Mouse (Mus musculus): ENCODE results near the gene Fmnl2. TPM values are rescaled to one million over a fixed set of nuclear protein-coding genes. Genes with fewer than 3 reads are reported as not detected.

Gene Fmnl2
- polyA plus RNA-seq, 1 experiment: 0.61 TPM

- WGBS: 18% methylated on average over 1 of the region's 1 CpGs
- Histone ChIP-seq H3K4me3 (ENCODE audit: low read depth, low read length) (no peak overlapping the region), H3K4me1 (ENCODE audit: control insufficient read depth, insufficient read depth, insufficient read length, low read length) (no peaks in the 10 kb centered on the region), H3K27me3 (ENCODE audit: control insufficient read depth, insufficient read depth, low read length) (no peaks in the 10 kb centered on the region), H3K27ac (ENCODE audit: insufficient read depth, low read depth, low read length) (no peak overlapping the region), H3K36me3 (ENCODE audit: control insufficient read depth, insufficient read depth, low read length) (no peaks in the 10 kb centered on the region)
- TF ChIP-seq POLR2A (IDR thresholded peaks at IDR 0.05; ENCODE audit: low read depth, low read length) (no peak), CTCF (IDR thresholded peaks at IDR 0.05; ENCODE audit: extremely low read depth, insufficient read length, insufficient replicate concordance, low read depth, low read length) (no peak)
These were observed 212.9 kb downstream of the Fmnl2 start for GRCm38 (mm10) chr2:53070607-53071006.

- H3K4me3 ChIP-seq (ENCODE audit: low read depth, low read length): no peak overlapping the region
- no peaks in the 10 kb centered on the region for H3K36me3 ChIP-seq (ENCODE audit: control insufficient read depth, insufficient read depth, low read length)
- H3K4me1 ChIP-seq (ENCODE audit: control insufficient read depth, insufficient read depth, insufficient read length, low read length): no peaks in the 10 kb centered on the region
- no peaks in the 10 kb centered on the region for H3K27me3 ChIP-seq (ENCODE audit: control insufficient read depth, insufficient read depth, low read length)
- no peak overlapping the region for H3K27ac ChIP-seq (ENCODE audit: insufficient read depth, low read depth, low read length)
- WGBS: 76% methylated on average over 2 of the region's 2 CpGs
- no peak for TF ChIP-seq POLR2A (IDR thresholded peaks at IDR 0.05; ENCODE audit: low read depth, low read length)
- no peak for TF ChIP-seq CTCF (IDR thresholded peaks at IDR 0.05; ENCODE audit: extremely low read depth, insufficient read length, insufficient replicate concordance, low read depth, low read length)
These were observed 222.1 kb downstream of the Fmnl2 start for GRCm38 (mm10) chr2:53079693-53080286.

DNA sequence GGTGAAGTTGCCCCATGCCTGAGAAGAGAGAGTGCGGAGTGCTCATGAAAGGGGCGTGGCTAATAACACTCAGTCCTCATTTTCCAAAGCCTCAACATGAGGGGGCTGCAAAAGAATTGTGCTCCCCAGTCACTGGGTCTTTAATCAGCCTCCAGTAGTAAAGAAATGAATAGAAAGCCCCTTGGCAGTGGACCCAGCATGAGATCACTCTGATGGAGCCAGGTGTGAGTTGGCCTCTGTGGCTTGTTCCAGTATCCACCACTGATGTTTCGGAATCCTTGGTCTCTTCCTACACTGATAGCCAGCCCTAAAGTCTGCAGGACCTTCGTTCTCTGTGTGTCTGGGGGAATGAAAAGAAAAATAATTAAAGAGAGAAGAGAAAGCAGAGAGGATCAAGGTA is 224.4 kb downstream of the Fmnl2 start:
- Histone ChIP-seq H3K4me3 (ENCODE audit: low read depth, low read length) (no peak overlapping the region), H3K36me3 (ENCODE audit: control insufficient read depth, insufficient read depth, low read length) (no peaks in the 10 kb centered on the region), H3K27ac (ENCODE audit: insufficient read depth, low read depth, low read length) (no peak overlapping the region), H3K27me3 (ENCODE audit: control insufficient read depth, insufficient read depth, low read length) (no peaks in the 10 kb centered on the region), H3K4me1 (ENCODE audit: control insufficient read depth, insufficient read depth, insufficient read length, low read length) (no peaks in the 10 kb centered on the region)
- WGBS: 89% methylated on average over 4 of the region's 4 CpGs
- TF ChIP-seq CTCF (IDR thresholded peaks at IDR 0.05; ENCODE audit: extremely low read depth, insufficient read length, insufficient replicate concordance, low read depth, low read length) (no peak), POLR2A (IDR thresholded peaks at IDR 0.05; ENCODE audit: low read depth, low read length) (no peak)

DNA sequence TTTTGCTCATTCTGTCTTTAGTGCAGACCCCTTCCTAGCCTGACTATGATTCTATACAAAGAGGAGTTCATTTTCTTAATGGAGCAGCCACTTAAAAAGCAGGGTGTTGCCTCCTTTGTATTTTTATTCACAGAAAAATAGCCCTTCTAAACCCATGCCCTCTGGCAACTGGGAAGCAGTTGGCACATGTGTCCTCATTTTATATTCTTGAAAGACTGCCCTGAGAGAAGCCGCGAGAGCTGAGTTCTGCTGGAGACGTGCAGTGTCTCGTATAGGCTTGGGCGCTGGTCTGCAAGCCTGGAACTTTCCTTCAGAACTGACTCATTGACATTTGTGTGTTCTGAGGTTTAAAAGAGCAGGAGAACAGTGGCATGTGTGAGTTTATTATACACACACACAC is 224.8 kb downstream of the Fmnl2 start:
- no peaks in the 10 kb centered on the region for H3K27me3 ChIP-seq (ENCODE audit: control insufficient read depth, insufficient read depth, low read length)
- no peak for TF ChIP-seq POLR2A (IDR thresholded peaks at IDR 0.05; ENCODE audit: low read depth, low read length)
- no peak overlapping the region for H3K4me3 ChIP-seq (ENCODE audit: low read depth, low read length)
- H3K27ac ChIP-seq (ENCODE audit: insufficient read depth, low read depth, low read length): no peak overlapping the region
- 90% methylated on average over 5 of the region's 5 CpGs for WGBS
- H3K4me1 ChIP-seq (ENCODE audit: control insufficient read depth, insufficient read depth, insufficient read length, low read length): no peaks in the 10 kb centered on the region
- no peaks in the 10 kb centered on the region for H3K36me3 ChIP-seq (ENCODE audit: control insufficient read depth, insufficient read depth, low read length)

DNA sequence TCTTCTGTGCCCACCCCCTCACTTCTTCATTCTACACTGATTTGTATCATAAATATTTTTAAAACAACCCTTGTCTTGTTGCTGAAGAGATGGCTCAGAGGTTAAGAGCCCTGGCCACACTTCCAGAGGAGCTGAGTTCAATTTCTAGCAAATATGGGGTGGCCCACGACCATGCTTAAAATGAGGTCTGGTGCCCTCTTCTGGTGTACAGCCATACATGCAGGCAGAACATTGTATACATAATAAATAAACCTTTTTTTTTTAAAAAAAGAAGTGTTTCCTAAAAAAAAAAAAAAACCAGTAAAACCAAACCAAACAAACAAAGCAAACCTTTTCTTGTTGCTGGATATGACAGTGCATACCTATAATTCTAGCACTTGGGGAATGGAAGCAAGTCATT is 225.6 kb downstream of the Fmnl2 start:
- TF ChIP-seq POLR2A (IDR thresholded peaks at IDR 0.05; ENCODE audit: low read depth, low read length) (no peak), CTCF (IDR thresholded peaks at IDR 0.05; ENCODE audit: extremely low read depth, insufficient read length, insufficient replicate concordance, low read depth, low read length) (peak; percentile 36; the same call in 1 of the 2 replicates)
- Histone ChIP-seq H3K36me3 (ENCODE audit: control insufficient read depth, insufficient read depth, low read length) (no peaks in the 10 kb centered on the region), H3K27ac (ENCODE audit: insufficient read depth, low read depth, low read length) (no peak overlapping the region), H3K27me3 (ENCODE audit: control insufficient read depth, insufficient read depth, low read length) (no peaks in the 10 kb centered on the region), H3K4me1 (ENCODE audit: control insufficient read depth, insufficient read depth, insufficient read length, low read length) (no peaks in the 10 kb centered on the region), H3K4me3 (ENCODE audit: low read depth, low read length) (no peak overlapping the region)
- WGBS: 9% methylated on average over 1 of the region's 1 CpGs

DNA sequence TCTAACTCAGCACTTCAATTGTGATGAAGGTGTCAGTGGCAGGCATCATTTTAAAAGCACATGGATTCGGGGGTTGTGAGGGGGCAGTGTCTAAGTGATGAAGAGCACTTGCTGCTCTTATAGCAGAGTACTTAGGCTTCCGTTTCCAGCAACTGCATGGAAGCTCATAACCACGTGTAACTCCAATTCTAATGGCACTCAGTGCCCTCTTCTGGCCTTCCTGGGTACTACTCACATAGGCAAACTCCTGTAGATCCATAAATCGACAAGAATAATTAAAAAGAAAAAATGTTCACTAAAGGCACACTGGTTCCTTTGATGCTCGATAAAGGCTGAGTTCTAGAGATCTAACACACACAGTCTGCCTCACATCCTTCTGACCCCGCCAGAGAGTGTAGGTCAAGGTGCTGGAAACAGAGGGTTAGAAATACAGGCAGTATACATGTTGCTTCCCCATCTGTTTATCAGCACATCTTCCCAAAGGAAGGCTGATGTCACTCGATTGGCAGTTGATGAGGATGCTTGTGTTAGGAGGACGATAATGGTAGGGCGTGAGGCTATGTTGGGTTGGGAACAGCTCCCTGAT is 228.1 kb downstream of the Fmnl2 start:
- no peaks in the 10 kb centered on the region for H3K36me3 ChIP-seq (ENCODE audit: control insufficient read depth, insufficient read depth, low read length)
- TF ChIP-seq CTCF (IDR thresholded peaks at IDR 0.05; ENCODE audit: extremely low read depth, insufficient read length, insufficient replicate concordance, low read depth, low read length) (no peak), POLR2A (IDR thresholded peaks at IDR 0.05; ENCODE audit: low read depth, low read length) (no peak)
- H3K4me1 ChIP-seq (ENCODE audit: control insufficient read depth, insufficient read depth, insufficient read length, low read length): no peaks in the 10 kb centered on the region
- H3K27me3 ChIP-seq (ENCODE audit: control insufficient read depth, insufficient read depth, low read length): no peaks in the 10 kb centered on the region
- 46% methylated on average over 9 of the region's 9 CpGs for WGBS
- no peak overlapping the region for H3K4me3 ChIP-seq (ENCODE audit: low read depth, low read length)
- no peak overlapping the region for H3K27ac ChIP-seq (ENCODE audit: insufficient read depth, low read depth, low read length)

DNA sequence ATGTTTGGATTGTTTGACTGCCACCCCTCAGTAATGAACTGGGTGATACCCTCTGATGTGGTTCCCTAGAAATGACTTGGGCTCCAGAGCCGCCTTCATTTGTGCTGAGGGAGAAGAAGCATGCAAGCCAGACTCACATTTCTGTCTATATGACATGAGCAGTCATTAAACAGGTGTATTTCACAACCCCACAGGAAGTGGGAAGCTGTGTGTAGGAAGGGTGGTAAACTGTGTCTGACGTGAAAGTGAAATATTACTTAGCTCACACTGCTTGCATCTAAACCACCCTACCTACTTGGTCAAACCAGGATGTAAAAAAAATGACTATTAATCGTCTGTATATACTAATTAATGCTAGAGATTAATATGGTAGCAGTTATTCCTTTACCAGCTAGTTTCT is 231.1 kb downstream of the Fmnl2 start:
- 72% methylated on average over 3 of the region's 3 CpGs for WGBS

More for the DNA sequence above, 231.1 kb downstream of the Fmnl2 start:
- H3K4me1 ChIP-seq (ENCODE audit: control insufficient read depth, insufficient read depth, insufficient read length, low read length): no peaks in the 10 kb centered on the region
- no peaks in the 10 kb centered on the region for H3K27me3 ChIP-seq (ENCODE audit: control insufficient read depth, insufficient read depth, low read length)
- H3K4me3 ChIP-seq (ENCODE audit: low read depth, low read length): no peak overlapping the region
- H3K27ac ChIP-seq (ENCODE audit: insufficient read depth, low read depth, low read length): no peak overlapping the region
- H3K36me3 ChIP-seq (ENCODE audit: control insufficient read depth, insufficient read depth, low read length): no peaks in the 10 kb centered on the region
- TF ChIP-seq CTCF (IDR thresholded peaks at IDR 0.05; ENCODE audit: extremely low read depth, insufficient read length, insufficient replicate concordance, low read depth, low read length) (no peak), POLR2A (IDR thresholded peaks at IDR 0.05; ENCODE audit: low read depth, low read length) (no peak)
